Mouse (Mus musculus) Patski (cell line): ENCODE measurements at regions not wholly inside any gene's neighbourhood (a gene's known extent, or its start where the extent isn't known, plus 50 kb on each side); places are given as distances from the start of the nearest gene placed in this dataset.

Source experiments
- ATAC-seq: fragments of 100-300 bp; one replicate; pipeline ENCODE4 v1.8.0; 2021
- CTCF ChIA-PET: fragments of 350-600 bp; sonication (Branson Sonifier 250); formaldehyde crosslinking; loops from one replicate; lab custom pipeline; 2022; ENCODE audit warnings: inconsistent platforms; lab: Charles Lee
- POLR2A ChIA-PET: fragments of 350-600 bp; sonication (Branson Sonifier 250); formaldehyde crosslinking; loops from one replicate; lab custom pipeline; 2022; ENCODE audit warnings: antibody characterized with exemption, inconsistent platforms; lab: Charles Lee
- DNase-seq: peaks from one replicate; pipeline ENCODE4 v3.0.0-alpha.2; 2011; ENCODE audit warnings: low read depth, low spot score
- H3K27me3 ChIP-seq: fragments of 371-371 bp; one replicate; pipeline ENCODE4 v1.5.1; 2021
- CTCF ChIP-seq: fragments of 100-300 bp; IDR thresholded peaks from one replicate; pipeline ENCODE4 v1.5.1; 2021
- in situ Hi-C: fragments of 300-500 bp; cut with MboI; formaldehyde crosslinking; loops from 3 replicates; pipeline ENCODE4 v1.11.1; 2018; ENCODE audit warnings: low pct_unique_long_range_greater_than_20kb, mixed read lengths

GRCm38 (mm10) chr6:50986270-50986924, 332.2 kb upstream of the Npvf start:
- ChIA-PET CTCF (interaction anchor here (1.1 kb wide), 1 partner anchor 184 kb away, joined by 3 read pairs; no protein-coding TSS in a partner anchor), POLR2A (no interaction called here)
- TF ChIP-seq CTCF, result no peak
- DNase-seq (peak; percentile 74), ATAC-seq (peak; percentile 68)
- H3K27me3 ChIP-seq, result no peaks in the 10 kb centered on the region
- in situ Hi-C loops, result loop anchor here (25.0 kb wide), 1 partner anchor 1251 kb away; the partner anchor contains the start of genes Hoxa10, Hoxa11 and Hoxa9

DNA sequence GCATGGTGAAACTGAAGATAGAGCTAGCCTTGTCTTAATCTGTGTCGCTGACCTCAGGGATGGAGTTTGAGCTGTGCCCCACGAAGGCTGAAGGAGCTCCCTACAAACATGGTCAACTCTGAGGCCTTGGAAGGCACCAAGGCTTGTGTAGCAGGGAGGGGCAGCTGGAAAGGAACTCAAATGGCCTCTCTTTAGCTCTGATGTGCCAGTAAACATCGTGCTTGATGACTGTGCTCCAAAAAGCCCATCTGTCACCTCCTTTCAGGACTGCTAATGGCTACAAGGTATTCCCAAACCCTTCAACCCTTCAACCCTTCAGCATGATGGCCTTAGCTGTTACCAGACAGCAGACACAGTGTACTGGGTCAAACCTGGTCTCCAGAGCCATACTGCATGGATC, 334.3 kb upstream of the Npvf start:
- DNase-seq, result no peak
- ChIA-PET CTCF (interaction anchor here (1.1 to 1.7 kb wide), 3 partner anchors 12 to 18 kb away, joined by 3 to 4 read pairs (median 3); no protein-coding TSS in a partner anchor), POLR2A (no interaction called here)
- ATAC-seq, result no peak
- no peak for TF ChIP-seq CTCF
- no peaks in the 10 kb centered on the region for H3K27me3 ChIP-seq
- in situ Hi-C loops, result loop anchor here (25.0 kb wide), 1 partner anchor 1249 kb away; the partner anchor contains the start of genes Hoxa10, Hoxa11 and Hoxa9

GRCm38 (mm10) chr6:50991528-50992125, 337.4 kb upstream of the Npvf start:
- ChIA-PET CTCF (no interaction called here), POLR2A (interaction anchor here (0.6 kb wide), 1 partner anchor 305 kb away, joined by 3 read pairs; no protein-coding TSS in a partner anchor)
- TF ChIP-seq CTCF, result no peak
- ATAC-seq, result no peak
- DNase-seq, result no peak
- no peaks in the 10 kb centered on the region for H3K27me3 ChIP-seq
- in situ Hi-C loops, result loop anchor here (25.0 kb wide), 1 partner anchor 1246 kb away; the partner anchor contains the start of genes Hoxa10, Hoxa11 and Hoxa9

DNA sequence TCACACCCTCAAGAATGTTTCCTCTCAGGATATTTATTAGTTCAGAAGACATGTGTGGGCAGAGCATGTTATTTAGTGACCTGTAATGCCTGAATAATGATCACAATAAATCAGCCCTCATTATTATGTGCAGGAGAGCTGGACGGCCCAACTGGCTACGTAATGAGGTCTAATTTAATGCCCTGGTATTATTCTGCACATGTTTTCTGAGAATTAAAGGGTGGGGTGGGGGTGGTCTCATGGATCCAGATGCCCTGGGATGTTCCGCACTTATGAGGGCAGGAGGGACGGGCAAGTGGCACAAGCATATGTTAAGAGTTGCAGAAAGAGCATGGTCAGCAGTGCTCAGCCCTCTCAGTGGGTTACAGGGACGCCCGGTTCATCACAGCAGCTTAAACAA, 339.7 kb upstream of the Npvf start:
- DNase-seq (no peak), ATAC-seq (no peak)
- ChIA-PET CTCF (no interaction called here), POLR2A (interaction anchor here (0.6 kb wide), 1 partner anchor 441 kb away, joined by 3 read pairs; no protein-coding TSS in a partner anchor)
- TF ChIP-seq CTCF, result no peak
- in situ Hi-C loops, result loop anchor here (25.0 kb wide), 1 partner anchor 1243 kb away; the partner anchor contains the start of genes Hoxa10, Hoxa11 and Hoxa9
- H3K27me3 ChIP-seq, result no peaks in the 10 kb centered on the region

- H3K27me3 ChIP-seq, result no peaks in the 10 kb centered on the region
- ChIA-PET CTCF (interaction anchor here (1.0 kb wide), 1 partner anchor 13 kb away, joined by 3 read pairs; no protein-coding TSS in a partner anchor), POLR2A (interaction anchor here (0.5 kb wide), 1 partner anchor 39 kb away, joined by 5 read pairs; no protein-coding TSS in a partner anchor)
- in situ Hi-C loops, result no loop called here
- TF ChIP-seq CTCF, result no peak
- no peak for ATAC-seq
- no peak for DNase-seq
Measured at GRCm38 (mm10) chr6:51002713-51003112, 348.5 kb upstream of the Npvf start.

DNA sequence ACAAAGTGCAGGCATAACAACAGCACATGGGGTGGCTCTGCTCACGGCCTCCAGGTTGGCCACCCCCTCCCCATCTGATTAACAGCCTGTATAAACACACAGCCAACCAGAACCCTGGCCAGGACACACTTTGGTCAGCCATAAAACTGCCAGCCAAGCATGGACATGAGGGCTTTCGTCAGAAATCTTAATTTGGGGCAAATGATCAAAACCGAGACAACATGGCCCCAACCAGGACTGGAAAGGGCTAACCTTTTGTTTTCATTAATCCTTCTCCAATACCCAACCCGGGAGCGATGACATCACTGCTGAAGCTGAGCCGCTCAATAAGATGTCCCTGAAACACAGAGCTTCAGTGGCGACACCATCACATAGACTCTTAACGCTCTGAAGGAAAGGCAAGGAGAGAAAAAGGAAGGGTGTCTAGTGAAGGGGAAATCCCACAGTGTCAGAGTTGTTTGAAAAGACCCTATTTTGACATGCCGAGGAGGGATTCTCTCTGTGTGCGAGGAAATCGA, 351.9 kb upstream of the Npvf start:
- POLR2A ChIA-PET, result no interaction called here
- in situ Hi-C loops, result no loop called here
- CTCF ChIA-PET, result interaction anchor here (1.1 to 1.4 kb wide), 2 partner anchors 17 to 90 kb away, joined by 3 to 4 read pairs; no protein-coding TSS in a partner anchor
- no peak for ATAC-seq
- DNase-seq, result no peak
- no peaks in the 10 kb centered on the region for H3K27me3 ChIP-seq
- no peak for TF ChIP-seq CTCF

GRCm38 (mm10) chr6:51009526-51010340, 355.5 kb upstream of the Npvf start:
- CTCF ChIA-PET, result no interaction called here
- DNase-seq (no peak), ATAC-seq (no peak)
- POLR2A ChIA-PET, result no interaction called here
- TF ChIP-seq CTCF, result no peak
- no peaks in the 10 kb centered on the region for H3K27me3 ChIP-seq
- in situ Hi-C loops, result no loop called here

GRCm38 (mm10) chr6:51010536-51010935, 356.3 kb upstream of the Npvf start:
- no peak for DNase-seq
- no peak for ATAC-seq
- TF ChIP-seq CTCF, result no peak
- ChIA-PET CTCF (no interaction called here), POLR2A (no interaction called here)
- H3K27me3 ChIP-seq, result no peaks in the 10 kb centered on the region
- in situ Hi-C loops, result no loop called here

DNA sequence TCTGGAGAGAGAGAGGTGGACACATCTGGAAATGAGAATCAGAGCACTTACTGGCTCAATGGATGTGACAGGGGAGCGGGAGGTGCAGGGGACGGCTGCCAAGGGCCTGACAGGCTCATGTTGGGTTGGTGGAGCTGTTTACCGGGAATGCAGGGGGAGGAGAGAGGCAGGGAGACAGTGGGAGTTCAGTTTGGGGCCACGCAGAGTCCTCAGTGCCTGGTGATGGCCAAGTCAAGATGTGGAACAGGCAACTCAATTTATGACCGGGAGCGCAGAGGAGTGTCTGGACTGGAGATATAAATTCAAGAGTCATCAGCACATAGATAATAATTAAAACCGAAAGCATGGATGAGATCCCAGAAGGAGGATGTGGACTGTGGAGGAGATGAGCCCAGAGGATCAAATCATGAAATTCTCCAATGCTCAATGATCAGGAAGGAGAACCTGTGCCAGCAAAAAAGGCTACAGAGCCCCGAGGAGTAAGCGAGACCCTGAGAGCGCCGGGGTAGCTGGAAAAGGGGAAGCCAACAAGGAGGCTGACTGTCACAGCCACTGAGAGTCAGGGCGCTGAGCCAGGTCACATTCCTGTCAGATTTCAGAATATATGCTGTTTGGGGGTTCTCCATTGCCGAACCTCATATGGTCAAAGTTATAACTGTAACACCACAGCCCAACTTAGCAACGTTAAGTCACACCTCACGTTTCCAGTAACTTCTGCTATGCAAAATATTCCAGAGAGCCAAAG, 358.0 kb upstream of the Npvf start:
- in situ Hi-C loops, result no loop called here
- CTCF ChIA-PET, result no interaction called here
- no peaks in the 10 kb centered on the region for H3K27me3 ChIP-seq
- DNase-seq (no peak), ATAC-seq (no peak)
- POLR2A ChIA-PET, result no interaction called here
- no peak for TF ChIP-seq CTCF
